Mouse (Mus musculus) hindbrain, embryonic 13.5 days (tissue): ENCODE measurements around the gene Dus3l. TPM values are rescaled to one million over a fixed set of nuclear protein-coding genes. Genes with fewer than 3 reads are reported as not detected.

Experiments used
- ATAC-seq: fragments of 200-750 bp; cut with Nextera tagmentation; 2 replicates; pipeline ENCODE4 v1.8.0; 2017; ENCODE audit warnings: moderate TSS enrichment; ENCODE audit not compliant: low FRiP score
- H3K27ac ChIP-seq: fragments of 300-500 bp; sonication (generic); 2 replicates; pipeline ENCODE4 v1.5.1; 2015; ENCODE audit warnings: inconsistent platforms, mild to moderate bottlenecking, moderate library complexity
- H3K27me3 ChIP-seq: fragments of 300-500 bp; sonication (generic); 2 replicates; pipeline ENCODE4 v1.6.1; 2015; ENCODE audit warnings: mild to moderate bottlenecking, inconsistent platforms
- H3K36me3 ChIP-seq: fragments of 300-500 bp; sonication (generic); 2 replicates; pipeline ENCODE4 v1.6.1; 2015; ENCODE audit warnings: mild to moderate bottlenecking, inconsistent platforms
- H3K4me1 ChIP-seq: fragments of 300-500 bp; sonication (generic); replicated peaks from 2 replicates; pipeline ENCODE4 v1.6.1; 2015; ENCODE audit warnings: inconsistent platforms
- H3K4me2 ChIP-seq: fragments of 300-500 bp; sonication (generic); 2 replicates; pipeline ENCODE4 v1.6.1; 2015; ENCODE audit warnings: inconsistent platforms, mild to moderate bottlenecking, moderate library complexity
- H3K4me3 ChIP-seq: fragments of 300-500 bp; sonication (generic); 2 replicates; pipeline ENCODE4 v1.5.1; 2015; ENCODE audit warnings: mild to moderate bottlenecking, inconsistent platforms
- H3K9ac ChIP-seq: fragments of 300-500 bp; sonication (generic); 2 replicates; pipeline ENCODE4 v1.6.1; 2015; ENCODE audit warnings: mild to moderate bottlenecking, inconsistent platforms
- H3K9me3 ChIP-seq: fragments of 300-500 bp; sonication (generic); 2 replicates; pipeline ENCODE4 v1.6.1; 2016; ENCODE audit warnings: inconsistent platforms
- WGBS: fragments of 180-500 bp; shearing (Covaris S2); methylation state at CpG from one replicate; pipeline ENCODE4 v1.1.7; 2015; 5-methylcytosine and 5-hydroxymethylcytosine counted together
- polyA plus RNA-seq: library from polyadenylated mRNA; unstranded; fragments of >200 nt; fragmentation: Nextera tagmentation; extraction: Ambion mirVana; gene quantifications from 2 replicates; pipeline ENCODE4 v1.2.1, GENCODE M21; 2015

The Dus3l gene
- polyA plus RNA-seq, 1 experiment from 2014 or later = 67.1 TPM

GRCm38 (mm10) chr17:56729151-56729550, 35.4 kb upstream of the Dus3l start:
- no peak overlapping the region for H3K27ac ChIP-seq
- ATAC-seq = no peak
- H3K4me1 ChIP-seq = peaks cover 18% of the 10 kb centered on the region; the same call in 1 of the 2 replicates
- H3K36me3 ChIP-seq = peaks cover 13% of the 10 kb centered on the region
- H3K4me3 ChIP-seq = no peak overlapping the region
- WGBS = 52% methylated on average over 6 of the region's 6 CpGs
- H3K9ac ChIP-seq = no peak overlapping the region
- H3K27me3 ChIP-seq = no peaks in the 10 kb centered on the region
- no peak overlapping the region for H3K4me2 ChIP-seq
- no peaks in the 10 kb centered on the region for H3K9me3 ChIP-seq

- H3K4me1 ChIP-seq = peaks cover 18% of the 10 kb centered on the region; the same call in 1 of the 2 replicates
- peaks cover 9% of the 10 kb centered on the region for H3K36me3 ChIP-seq
- H3K27me3 ChIP-seq = 0 out of 2 replicates have a peak, but pooled peaks cover 2% of the 10 kb centered on the region
- H3K9me3 ChIP-seq = no peaks in the 10 kb centered on the region
- ATAC-seq = no peak
- H3K27ac ChIP-seq = no peak overlapping the region
- no peak overlapping the region for H3K4me3 ChIP-seq
- H3K4me2 ChIP-seq = no peak overlapping the region
- WGBS = 56% methylated on average over 2 of the region's 2 CpGs
- H3K9ac ChIP-seq = no peak overlapping the region
Observed at GRCm38 (mm10) chr17:56729656-56730055, 34.9 kb upstream of the Dus3l start.

GRCm38 (mm10) chr17:56736534-56736933, 28.0 kb upstream of the Dus3l start:
- H3K27ac ChIP-seq = no peak overlapping the region
- WGBS = 43% methylated on average over 8 of the region's 8 CpGs
- no peak for ATAC-seq

DNA sequence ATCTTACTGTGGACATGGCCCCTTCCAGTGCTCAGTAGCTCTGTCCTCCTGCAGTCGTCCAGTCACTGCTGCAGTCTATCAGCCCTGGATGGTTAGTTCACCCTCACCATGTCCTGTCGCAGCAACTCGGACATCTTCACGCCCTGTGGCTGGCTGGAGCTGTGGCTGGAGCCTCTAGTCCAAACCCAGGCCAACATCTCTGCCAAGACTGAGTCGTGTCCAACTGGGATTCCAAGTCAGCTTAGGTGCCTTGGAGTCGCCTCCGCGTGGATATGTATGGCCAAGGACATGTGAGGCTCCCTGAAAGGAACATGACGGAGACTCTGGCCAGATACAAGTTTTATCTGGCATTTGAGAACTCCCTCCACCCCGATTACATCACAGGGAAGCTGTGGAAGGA, 26.3 kb upstream of the Dus3l start:
- H3K4me1 ChIP-seq = no peaks in the 10 kb centered on the region
- no peak for ATAC-seq
- H3K27me3 ChIP-seq = 0 out of 2 replicates have a peak, but pooled peaks cover 6% of the 10 kb centered on the region
- H3K4me2 ChIP-seq = no peak overlapping the region
- no peaks in the 10 kb centered on the region for H3K9me3 ChIP-seq
- 86% methylated on average over 10 of the region's 10 CpGs for WGBS
- H3K27ac ChIP-seq = no peak overlapping the region
- no peak overlapping the region for H3K9ac ChIP-seq
- no peaks in the 10 kb centered on the region for H3K36me3 ChIP-seq
- no peak overlapping the region for H3K4me3 ChIP-seq

More at GRCm38 (mm10) chr17:56736534-56736933, 28.0 kb upstream of the Dus3l start:
- Histone ChIP-seq H3K27me3 (0 out of 2 replicates have a peak, but pooled peaks cover 4% of the 10 kb centered on the region), H3K9ac (no peak overlapping the region), H3K36me3 (no peaks in the 10 kb centered on the region), H3K4me2 (no peak overlapping the region), H3K4me1 (no peaks in the 10 kb centered on the region), H3K4me3 (no peak overlapping the region), H3K9me3 (no peaks in the 10 kb centered on the region)

- Histone ChIP-seq H3K27me3 (0 out of 2 replicates have a peak, but pooled peaks cover 3% of the 10 kb centered on the region), H3K9me3 (no peaks in the 10 kb centered on the region), H3K27ac (no peak overlapping the region), H3K9ac (no peak overlapping the region), H3K36me3 (no peaks in the 10 kb centered on the region), H3K4me1 (no peaks in the 10 kb centered on the region), H3K4me3 (no peak overlapping the region), H3K4me2 (no peak overlapping the region)
- no peak for ATAC-seq
- 84% methylated on average over 17 of the region's 17 CpGs for WGBS
Observed at GRCm38 (mm10) chr17:56740118-56740787, 24.3 kb upstream of the Dus3l start.

GRCm38 (mm10) chr17:56740788-56741160, 23.8 kb upstream of the Dus3l start:
- no peaks in the 10 kb centered on the region for H3K4me1 ChIP-seq
- H3K9me3 ChIP-seq = no peaks in the 10 kb centered on the region
- no peak for ATAC-seq
- H3K9ac ChIP-seq = no peak overlapping the region
- H3K4me3 ChIP-seq = no peak overlapping the region
- no peak overlapping the region for H3K27ac ChIP-seq
- no peak overlapping the region for H3K4me2 ChIP-seq
- 0 out of 2 replicates have a peak, but pooled peaks cover 3% of the 10 kb centered on the region for H3K27me3 ChIP-seq
- H3K36me3 ChIP-seq = no peaks in the 10 kb centered on the region
- WGBS = 77% methylated on average over 17 of the region's 17 CpGs

- ATAC-seq = no peak
- 73% methylated on average over 5 of the region's 5 CpGs for WGBS
- no peak overlapping the region for H3K27ac ChIP-seq
- H3K4me3 ChIP-seq = no peak overlapping the region
- no peaks in the 10 kb centered on the region for H3K36me3 ChIP-seq
- no peak overlapping the region for H3K4me2 ChIP-seq
- no peaks in the 10 kb centered on the region for H3K9me3 ChIP-seq
- no peaks in the 10 kb centered on the region for H3K4me1 ChIP-seq
- peaks cover 15% of the 10 kb centered on the region; the same call in 1 of the 2 replicates for H3K27me3 ChIP-seq
- H3K9ac ChIP-seq = no peak overlapping the region
Observed at GRCm38 (mm10) chr17:56744173-56744572, 20.4 kb upstream of the Dus3l start.

GRCm38 (mm10) chr17:56751404-56752072, 13.0 kb upstream of the Dus3l start:
- no peak overlapping the region; the same call in 1 of the 2 replicates for H3K9ac ChIP-seq
- no peak overlapping the region for H3K27ac ChIP-seq
- no peaks in the 10 kb centered on the region for H3K9me3 ChIP-seq
- H3K4me1 ChIP-seq = no peaks in the 10 kb centered on the region
- peak overlapping the region; percentile 46 for H3K4me2 ChIP-seq
- no peaks in the 10 kb centered on the region for H3K36me3 ChIP-seq
- ATAC-seq = peak; percentile 82
- peak overlapping the region; percentile 36 for H3K4me3 ChIP-seq
- peaks cover 84% of the 10 kb centered on the region for H3K27me3 ChIP-seq
- 25% methylated on average over 70 of the region's 71 CpGs for WGBS

GRCm38 (mm10) chr17:56753452-56753851, 11.1 kb upstream of the Dus3l start:
- 23% methylated on average over 15 of the region's 15 CpGs for WGBS
- H3K36me3 ChIP-seq = no peaks in the 10 kb centered on the region
- H3K4me2 ChIP-seq = no peak overlapping the region
- H3K27ac ChIP-seq = no peak overlapping the region
- H3K27me3 ChIP-seq = peaks cover 95% of the 10 kb centered on the region
- H3K4me1 ChIP-seq = peaks cover 18% of the 10 kb centered on the region
- no peak for ATAC-seq
- H3K4me3 ChIP-seq = no peak overlapping the region
- no peaks in the 10 kb centered on the region for H3K9me3 ChIP-seq
- H3K9ac ChIP-seq = no peak overlapping the region

DNA sequence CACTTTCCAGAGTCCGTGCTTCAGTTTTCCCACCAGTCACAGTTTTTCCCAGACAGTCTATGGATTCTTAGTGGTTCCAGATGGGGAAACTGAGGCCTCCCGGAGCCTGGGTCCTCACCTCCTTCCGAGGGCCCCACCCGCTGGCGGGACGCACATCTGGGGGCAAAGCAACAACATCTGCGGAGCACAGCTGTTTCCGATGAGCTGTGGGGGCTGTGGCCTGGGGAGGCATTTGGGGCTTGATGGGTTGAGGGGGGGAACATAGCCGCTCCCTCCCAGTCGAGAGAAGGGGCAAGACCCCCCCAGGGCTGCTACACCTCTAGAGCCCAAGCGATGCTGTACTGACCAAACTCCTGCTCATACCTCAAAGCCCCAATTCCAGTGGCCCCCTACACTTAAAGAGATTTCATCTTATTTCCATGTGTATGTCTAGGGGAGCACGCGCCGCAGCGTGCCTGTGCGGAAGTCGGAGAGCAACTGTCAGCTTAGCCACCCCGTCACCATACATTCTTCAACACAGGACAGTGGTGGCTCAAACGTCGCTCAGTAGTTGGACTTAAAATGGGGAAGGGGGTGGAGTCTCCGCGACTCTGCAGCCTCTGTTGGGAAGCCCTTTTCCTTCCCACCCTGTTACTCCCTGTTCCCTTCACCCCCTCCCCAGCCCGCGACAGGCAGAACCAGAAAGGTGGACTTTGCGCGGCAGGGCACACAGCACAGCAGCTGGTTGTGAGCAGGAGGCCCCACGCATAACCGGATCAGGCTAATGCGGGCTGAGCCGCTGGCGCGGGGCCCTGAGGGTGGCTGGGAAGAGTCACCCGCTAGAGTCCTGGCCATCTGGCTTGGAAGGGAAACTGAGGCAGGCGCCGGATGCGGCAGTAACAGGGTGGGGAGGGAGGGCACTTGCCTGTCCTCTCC, 10.0 kb upstream of the Dus3l start:
- Histone ChIP-seq H3K9me3 (no peaks in the 10 kb centered on the region), H3K4me1 (peaks cover 22% of the 10 kb centered on the region), H3K4me2 (no peak overlapping the region), H3K4me3 (no peak overlapping the region), H3K9ac (no peak overlapping the region), H3K27me3 (peaks cover 99% of the 10 kb centered on the region), H3K36me3 (no peaks in the 10 kb centered on the region), H3K27ac (no peak overlapping the region)
- 17% methylated on average over 36 of the region's 36 CpGs for WGBS
- ATAC-seq = no peak

DNA sequence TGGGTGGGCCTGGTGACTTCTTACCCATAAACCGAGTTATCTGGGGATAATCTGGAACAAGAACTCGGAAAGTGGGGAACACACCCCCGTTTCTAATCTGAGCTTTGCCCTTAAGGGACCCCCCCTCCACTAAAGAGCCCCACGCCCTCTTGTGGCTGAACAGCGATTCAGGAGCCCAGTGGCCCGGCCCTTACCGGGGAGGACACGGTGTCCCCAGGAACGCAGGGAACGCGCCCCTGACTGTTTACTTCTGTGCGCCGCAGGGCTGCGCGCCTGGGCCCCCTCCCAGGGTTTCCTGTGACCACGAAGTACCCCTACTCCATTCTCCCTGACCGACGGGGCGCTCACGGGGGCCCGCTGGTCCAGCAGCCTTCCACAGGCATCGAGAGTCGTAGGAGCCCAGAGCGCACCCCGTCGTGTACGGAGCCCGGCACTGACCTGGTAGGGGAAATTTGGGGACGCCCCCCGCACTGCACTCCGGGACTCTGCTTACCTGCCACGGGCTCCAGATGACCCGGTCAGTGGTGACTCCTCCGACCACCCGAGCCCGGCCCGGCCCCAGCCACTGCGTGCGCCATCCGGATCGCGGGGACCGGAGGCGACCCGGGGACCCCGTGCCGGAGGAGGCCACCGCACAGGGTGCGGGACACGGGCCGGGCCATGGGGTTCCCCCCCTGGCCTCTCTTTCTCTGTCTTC, 7.7 kb upstream of the Dus3l start:
- WGBS = 1% methylated on average over 46 of the region's 51 CpGs
- no peak for ATAC-seq
- Histone ChIP-seq H3K36me3 (no peaks in the 10 kb centered on the region), H3K9ac (peak overlapping the region; percentile 66), H3K27ac (no peak overlapping the region), H3K4me3 (peak overlapping the region; percentile 42), H3K4me2 (peak overlapping the region; percentile 71), H3K4me1 (peaks cover 26% of the 10 kb centered on the region), H3K9me3 (no peaks in the 10 kb centered on the region), H3K27me3 (peaks cover 92% of the 10 kb centered on the region)
